In genomic region chr9:102806056-102806573, GRCm38 (mm10) we compare ENCODE assay signal across 16 mouse cellular contexts. TPM values are rescaled to one million over a fixed set of nuclear protein-coding genes. Genes with fewer than 3 reads are reported as not detected.
A peak's percentile ranks its signal among the peaks of the same experiment; 100 is the strongest.
DNase-seq lines count a peak whose midpoint lies in the region; ATAC-seq and TF ChIP-seq lines count a peak whose summit lies in the region.
"Had no signal": no experiment of that assay in that cellular context is flagged by ENCODE, and none has a peak within 500 bp of the region (broad histone marks: within the 10 kb centered on the region; RNA-seq: fewer than 3 reads in every experiment).

No protein-coding gene starts in this region.

- 54% methylated on average over 10 of the region's 10 CpGs for WGBS in forebrain, postnatal 0 days
- WGBS in forebrain, embryonic 10.5 days: 87% methylated on average over 10 of the region's 10 CpGs
- WGBS in embryonic facial prominence, embryonic 13.5 days: 49% methylated on average over 10 of the region's 10 CpGs
- WGBS in lung, postnatal 0 days: 43% methylated on average over 10 of the region's 10 CpGs

- H3K4me1 ChIP-seq in forebrain, postnatal 0 days (ENCODE audit: insufficient read depth): no peaks in the 10 kb centered on the region
- no peaks in the 10 kb centered on the region for H3K4me1 ChIP-seq in forebrain, embryonic 10.5 days
- peaks cover 5% of the 10 kb centered on the region; the same call in 1 of the 2 replicates for H3K4me1 ChIP-seq in embryonic facial prominence, embryonic 13.5 days
- H3K4me1 ChIP-seq in lung, postnatal 0 days (ENCODE audit: insufficient read depth, low read depth, low read length): no peaks in the 10 kb centered on the region
- H3K4me1 ChIP-seq: kidney, embryonic 15.5 days had no signal

- H3K4me3 ChIP-seq in forebrain, postnatal 0 days (ENCODE audit: low read depth, low read length): no peak overlapping the region
- no peak overlapping the region for H3K4me3 ChIP-seq in forebrain, embryonic 10.5 days
- no peak overlapping the region for H3K4me3 ChIP-seq in embryonic facial prominence, embryonic 13.5 days
- H3K4me3 ChIP-seq in lung, postnatal 0 days (ENCODE audit: low read depth, low read length): no peak overlapping the region
- H3K4me3 ChIP-seq: kidney, embryonic 15.5 days; left cerebral cortex, adult 2 months; megakaryocyte, embryonic 14.5 days had no signal

- DNase-seq in forebrain, postnatal 0 days: peak; percentile 20
- DNase-seq in forebrain, embryonic 10.5 days (ENCODE audit: extremely low spot score, low spot score): no peak
- DNase-seq in 3T3-L1 (ENCODE audit: low read depth, low spot score): peak; percentile 33
- peak; percentile 69 for DNase-seq in lung, postnatal 0 days (ENCODE audit: low spot score)
- DNase-seq in urinary bladder, postnatal 25 days (ENCODE audit: low spot score): no peak
- DNase-seq in cerebellum, adult 9-11 months: no peak
- no peak for DNase-seq in kidney, postnatal 25 days
- DNase-seq: gastrocnemius, postnatal 10 days; right cerebral cortex, adult 18-20 months; thymus, adult 2 months had no signal

- H3K9ac ChIP-seq in forebrain, postnatal 0 days: no peak overlapping the region
- no peak overlapping the region for H3K9ac ChIP-seq in embryonic facial prominence, embryonic 13.5 days
- no peak overlapping the region for H3K9ac ChIP-seq in lung, postnatal 0 days (replicated peaks; ENCODE audit: low read depth)
- H3K9ac ChIP-seq: kidney, embryonic 15.5 days had no signal

- H3K36me3 ChIP-seq in forebrain, postnatal 0 days (ENCODE audit: insufficient read depth): no peaks in the 10 kb centered on the region
- no peaks in the 10 kb centered on the region for H3K36me3 ChIP-seq in forebrain, embryonic 10.5 days (replicated peaks)
- H3K36me3 ChIP-seq in embryonic facial prominence, embryonic 13.5 days: no peaks in the 10 kb centered on the region
- no peaks in the 10 kb centered on the region for H3K36me3 ChIP-seq in lung, postnatal 0 days (ENCODE audit: insufficient read depth, low read length)
- H3K36me3 ChIP-seq: kidney, embryonic 15.5 days had no signal

- ATAC-seq in forebrain, postnatal 0 days: peak; percentile 50; the same call in 1 of the 2 replicates
- 0 out of 2 replicates have a peak, but pooled peaks have one; percentile 48 for ATAC-seq in embryonic facial prominence, embryonic 13.5 days (ENCODE audit: insufficient number of reproducible peaks, insufficient read depth, low FRiP score, low TSS enrichment, low read depth)
- ATAC-seq in lung, postnatal 0 days: peak; percentile 49
- ATAC-seq: hindbrain, embryonic 16.5 days had no signal

- no peaks in the 10 kb centered on the region for H3K27me3 ChIP-seq in forebrain, postnatal 0 days (ENCODE audit: insufficient read depth, low read length)
- H3K27me3 ChIP-seq in forebrain, embryonic 10.5 days (ENCODE audit: poor library complexity, severe bottlenecking): no peaks in the 10 kb centered on the region
- no peaks in the 10 kb centered on the region for H3K27me3 ChIP-seq in embryonic facial prominence, embryonic 13.5 days
- H3K27me3 ChIP-seq in lung, postnatal 0 days (replicated peaks; ENCODE audit: insufficient read depth, low read length): no peaks in the 10 kb centered on the region
- H3K27me3 ChIP-seq: kidney, embryonic 15.5 days had no signal

- no peaks in the 10 kb centered on the region for H3K9me3 ChIP-seq in forebrain, postnatal 0 days (ENCODE audit: low read length)
- no peaks in the 10 kb centered on the region for H3K9me3 ChIP-seq in forebrain, embryonic 10.5 days
- no peaks in the 10 kb centered on the region for H3K9me3 ChIP-seq in embryonic facial prominence, embryonic 13.5 days
- no peaks in the 10 kb centered on the region for H3K9me3 ChIP-seq in lung, postnatal 0 days (ENCODE audit: low read length)
- H3K9me3 ChIP-seq: kidney, embryonic 15.5 days had no signal

- no peak overlapping the region for H3K4me2 ChIP-seq in forebrain, postnatal 0 days (ENCODE audit: low read depth)
- no peak overlapping the region for H3K4me2 ChIP-seq in embryonic facial prominence, embryonic 13.5 days
- no peak overlapping the region for H3K4me2 ChIP-seq in lung, postnatal 0 days (replicated peaks; ENCODE audit: low read depth, low read length)
- H3K4me2 ChIP-seq: kidney, embryonic 15.5 days; liver, embryonic 11.5 days had no signal

- peak; percentile 34; the same call in 1 of the 2 replicates for TF ChIP-seq EP300 in lung, postnatal 0 days (IDR thresholded peaks at IDR 0.05)

- no peak for TF ChIP-seq CTCF in forebrain, postnatal 0 days (IDR thresholded peaks at IDR 0.05; ENCODE audit: low read depth)
- no peak for TF ChIP-seq CTCF in lung, postnatal 0 days (IDR thresholded peaks at IDR 0.05)

- H3K27ac ChIP-seq in forebrain, postnatal 0 days (ENCODE audit: low read depth, low read length): no peak overlapping the region
- no peak overlapping the region for H3K27ac ChIP-seq in forebrain, embryonic 10.5 days
- H3K27ac ChIP-seq in embryonic facial prominence, embryonic 13.5 days: peak overlapping the region; percentile 44; the same call in 1 of the 2 replicates
- H3K27ac ChIP-seq in lung, postnatal 0 days (ENCODE audit: low read length): no peak overlapping the region
- H3K27ac ChIP-seq: kidney, embryonic 15.5 days; left cerebral cortex, adult 2 months had no signal

RNA-seq across cellular contexts. Expression of gene Ryk, which starts 28.6 kb away (rescaled TPM):
- 59.5 and 63.6 TPM in 2 replicates for total RNA-seq in forebrain, postnatal 0 days (2014; rRNA removed)
- 14.9 and 16.6 TPM in 2 replicates for polyA plus RNA-seq in forebrain, postnatal 0 days (2015; fragmentation: Nextera tagmentation; extraction: Ambion mirVana)
- 14.4 and 14.5 TPM in 2 replicates for polyA plus RNA-seq in forebrain, embryonic 10.5 days (2016; fragmentation: Nextera tagmentation; extraction: Ambion mirVana)
- polyA plus RNA-seq in embryonic facial prominence, embryonic 13.5 days (2015; fragmentation: Nextera tagmentation; extraction: Ambion mirVana): 25.4 and 26.5 TPM in 2 replicates
- polyA plus RNA-seq in lung, postnatal 0 days (2015; fragmentation: Nextera tagmentation; extraction: Ambion mirVana): 23.2 and 23.9 TPM in 2 replicates

Comparison
In these comparisons a context has a peak if more than half of its experiments do, and no peak if none do; other contexts are left out.
1. DNase-seq: peak in forebrain, postnatal 0 days (single experiment), 3T3-L1 (single experiment) and lung, postnatal 0 days (single experiment); none in forebrain, embryonic 10.5 days (single experiment), urinary bladder, postnatal 25 days (single experiment), cerebellum, adult 9-11 months (single experiment) and kidney, postnatal 25 days (0 of 2).
2. Peak in every context shown above with its lines, with median percentiles within 50 percentile points of each other: ATAC-seq.